Mouse (Mus musculus) intestine, embryonic 16.5 days (tissue): ENCODE results near the gene 4930519G04Rik. TPM values are rescaled to one million over a fixed set of nuclear protein-coding genes. Genes with fewer than 3 reads are reported as not detected.
"Not testable (repeated sequence)": the region's sequence is repeated elsewhere in the genome, so short reads cannot be mapped to it uniquely, and the experiment has no call there.

ENCODE experiments used
- ATAC-seq: fragments of 200-750 bp; cut with Nextera tagmentation; 2 replicates; pipeline ENCODE4 v1.8.0; 2017; ENCODE audit warnings: moderate TSS enrichment, moderate library complexity
- H3K27ac ChIP-seq: fragments of 300-500 bp; sonication (generic); 2 replicates; pipeline ENCODE4 v1.5.1; 2014; ENCODE audit warnings: mild to moderate bottlenecking, low read length
- H3K27me3 ChIP-seq: fragments of 300-500 bp; sonication (generic); replicated peaks from 2 replicates; pipeline ENCODE4 v1.6.1; 2014; ENCODE audit warnings: low read length, control low read depth, mixed read lengths; ENCODE audit not compliant: control insufficient read depth, insufficient read depth
- H3K36me3 ChIP-seq: fragments of 300-500 bp; sonication (generic); 2 replicates; pipeline ENCODE4 v1.6.1; 2014; ENCODE audit warnings: low read length, control low read depth; ENCODE audit not compliant: control insufficient read depth, insufficient read depth
- H3K4me1 ChIP-seq: fragments of 300-500 bp; sonication (generic); 2 replicates; pipeline ENCODE4 v1.6.1; 2014; ENCODE audit warnings: low read length, control low read depth, mixed read lengths; ENCODE audit not compliant: control insufficient read depth, insufficient read depth
- H3K4me2 ChIP-seq: fragments of 300-500 bp; sonication (generic); 2 replicates; pipeline ENCODE4 v1.6.1; 2014; ENCODE audit warnings: low read depth, low read length, control low read depth
- H3K4me3 ChIP-seq: fragments of 300-500 bp; sonication (generic); 2 replicates; pipeline ENCODE4 v1.5.1; 2014; ENCODE audit warnings: mild to moderate bottlenecking, low read length
- H3K9ac ChIP-seq: fragments of 300-500 bp; sonication (generic); 2 replicates; pipeline ENCODE4 v1.6.1; 2014; ENCODE audit warnings: low read depth, low read length
- H3K9me3 ChIP-seq: fragments of 300-500 bp; sonication (generic); 2 replicates; pipeline ENCODE4 v1.6.1; 2016; ENCODE audit warnings: low read length, control low read depth; ENCODE audit not compliant: control insufficient read depth
- WGBS: fragments of 180-500 bp; shearing (Covaris S2); extraction: QIAGEN DNeasy Blood & Tissue Kit; methylation state at CpG from one replicate; pipeline ENCODE4 v1.1.7; 2014; 5-methylcytosine and 5-hydroxymethylcytosine counted together
- polyA plus RNA-seq: library from polyadenylated mRNA; unstranded; fragments of >200 nt; fragmentation: Nextera tagmentation; extraction: Ambion mirVana; gene quantifications from 2 replicates; pipeline ENCODE4 v1.2.1, GENCODE M21; 2015

Gene 4930519G04Rik
- polyA plus RNA-seq, result not detected in 2 replicates

DNA sequence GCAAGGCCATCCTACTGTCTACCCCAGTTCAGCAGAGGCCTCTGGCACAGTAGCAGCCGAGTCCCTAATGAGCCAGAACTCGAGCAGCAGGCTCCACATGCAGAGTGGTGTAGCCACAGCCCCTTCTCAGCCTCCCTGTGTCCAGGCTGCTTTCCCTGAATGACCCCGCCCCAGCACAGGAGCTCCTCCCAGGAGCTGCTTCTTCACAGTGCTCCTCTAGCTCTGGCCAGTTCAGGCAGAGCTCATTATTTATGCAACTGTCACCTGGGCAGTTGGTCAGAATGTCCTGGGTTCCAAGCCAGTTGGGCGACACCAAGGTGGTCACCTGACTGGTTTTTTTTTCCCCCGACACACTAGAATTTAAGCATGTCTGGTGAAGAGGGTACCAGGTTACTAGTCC is at the start of gene 4930519G04Rik:
Gene 4930519G04Rik, plus strand, starts transcription at position 301 of the 400 bp plus-strand sequence.
- ATAC-seq, H3K9me3 ChIP-seq: not testable (repeated sequence)

DNA sequence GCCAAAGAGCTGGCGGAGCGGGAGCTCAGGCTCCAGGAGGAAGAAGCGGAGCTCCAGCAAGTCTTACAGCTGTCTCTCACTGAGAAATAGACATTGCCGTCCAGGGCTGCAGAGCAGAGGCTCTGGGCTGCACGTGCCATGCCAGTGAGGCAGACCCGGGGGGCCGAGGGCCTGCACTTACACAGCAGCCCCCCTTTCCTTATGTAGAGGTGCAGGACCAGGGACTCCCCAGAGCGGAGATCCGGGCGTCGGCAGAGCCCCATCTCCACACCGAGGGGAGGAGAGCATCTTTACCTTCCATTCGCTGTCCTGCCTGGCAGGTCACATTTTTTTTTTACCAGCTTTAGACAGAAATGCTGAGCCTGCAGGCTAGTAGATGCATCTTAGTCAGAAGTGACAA is 49.1 kb upstream of the 4930519G04Rik start:
- Histone ChIP-seq H3K4me3 (no peak overlapping the region), H3K36me3 (peaks cover 19% of the 10 kb centered on the region), H3K27ac (no peak overlapping the region), H3K4me1 (0 out of 2 replicates have a peak, but pooled peaks cover 3% of the 10 kb centered on the region), H3K9me3 (no peaks in the 10 kb centered on the region), H3K27me3 (no peaks in the 10 kb centered on the region), H3K4me2 (no peak overlapping the region), H3K9ac (no peak overlapping the region)
- WGBS, result 90% methylated on average over 13 of the region's 13 CpGs
- no peak for ATAC-seq

More for the DNA sequence above, at the start of gene 4930519G04Rik:
- not testable (repeated sequence) for H3K27me3 ChIP-seq, H3K27ac ChIP-seq, H3K4me3 ChIP-seq, H3K36me3 ChIP-seq, H3K9ac ChIP-seq, H3K4me1 ChIP-seq, H3K4me2 ChIP-seq
- 75% methylated on average over 3 of the region's 5 CpGs for WGBS

DNA sequence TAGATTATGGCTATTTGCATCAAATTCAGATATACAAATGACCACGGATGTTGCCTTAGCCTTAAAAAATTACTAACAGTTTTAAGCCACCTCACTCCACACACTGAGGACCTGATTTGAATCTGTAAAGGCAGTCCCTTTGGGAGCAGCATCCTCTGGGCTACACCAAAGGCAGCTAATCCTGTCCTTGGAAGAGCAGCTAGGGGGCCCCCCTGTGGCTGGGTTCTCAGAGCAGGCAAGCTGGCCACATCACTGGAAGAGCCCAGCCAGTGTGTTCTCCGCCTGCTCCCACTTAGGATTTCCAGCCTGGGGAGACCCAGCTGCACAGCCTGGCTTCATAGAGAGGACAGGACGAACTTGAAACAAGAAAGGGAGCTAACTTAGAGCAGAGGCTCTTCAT is 48.5 kb upstream of the 4930519G04Rik start:
- no peaks in the 10 kb centered on the region for H3K27me3 ChIP-seq
- no peaks in the 10 kb centered on the region for H3K9me3 ChIP-seq
- peaks cover 19% of the 10 kb centered on the region; the same call in 1 of the 2 replicates for H3K36me3 ChIP-seq
- WGBS, result 51% methylated on average over 3 of the region's 3 CpGs
- H3K4me2 ChIP-seq, result no peak overlapping the region
- H3K4me1 ChIP-seq, result 0 out of 2 replicates have a peak, but pooled peaks cover 3% of the 10 kb centered on the region
- no peak for ATAC-seq
- H3K4me3 ChIP-seq, result no peak overlapping the region
- H3K27ac ChIP-seq, result no peak overlapping the region
- H3K9ac ChIP-seq, result no peak overlapping the region

DNA sequence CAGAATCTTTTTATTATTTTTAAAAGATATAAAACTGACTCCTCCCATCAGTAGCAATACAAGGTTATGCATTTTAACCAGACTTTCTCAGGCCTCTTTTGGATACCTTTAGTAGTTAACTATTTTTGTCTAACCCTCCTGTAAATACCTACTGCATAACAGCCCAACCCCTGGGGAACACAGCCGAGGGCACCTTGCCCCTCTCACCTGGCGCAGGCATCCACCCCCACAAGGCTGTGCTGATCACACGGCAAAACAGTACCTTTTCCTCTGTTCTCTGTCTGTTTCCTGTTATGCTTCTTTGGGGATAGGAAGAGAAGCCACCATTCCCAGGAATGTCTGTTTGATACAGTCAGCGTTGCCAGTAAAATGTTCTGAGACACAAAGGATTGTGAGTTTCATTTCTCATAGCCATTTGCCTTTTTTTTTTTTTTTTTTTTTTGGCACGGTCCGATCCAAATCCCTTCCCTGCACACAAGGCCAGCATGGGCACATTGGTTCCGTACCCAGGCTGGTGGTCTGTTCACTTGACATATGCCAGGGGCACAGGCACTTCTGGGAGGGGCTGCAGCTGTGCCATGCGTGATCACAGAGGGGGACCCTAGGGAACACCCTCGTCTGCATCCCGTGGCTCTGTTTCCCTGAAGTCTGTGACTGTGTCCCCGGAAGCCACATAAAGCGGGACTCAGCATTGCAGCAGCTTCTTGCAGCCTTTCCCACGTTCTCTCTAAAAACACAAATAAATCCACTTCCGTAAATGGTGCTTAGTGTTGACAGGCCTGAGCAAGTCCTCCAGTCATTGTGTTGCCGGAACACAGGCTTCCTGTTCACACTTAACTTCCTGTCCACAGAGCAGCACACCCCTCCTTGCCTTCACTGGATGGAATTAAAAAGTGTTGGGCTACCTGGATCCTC is 47.8 kb upstream of the 4930519G04Rik start:
- Histone ChIP-seq H3K9ac (no peak overlapping the region), H3K4me3 (no peak overlapping the region), H3K4me1 (0 out of 2 replicates have a peak, but pooled peaks cover 3% of the 10 kb centered on the region), H3K4me2 (no peak overlapping the region), H3K27ac (peak overlapping the region; percentile 42), H3K9me3 (no peaks in the 10 kb centered on the region), H3K36me3 (peaks cover 19% of the 10 kb centered on the region; the same call in 1 of the 2 replicates), H3K27me3 (no peaks in the 10 kb centered on the region)
- 73% methylated on average over 15 of the region's 15 CpGs for WGBS
- ATAC-seq, result no peak

DNA sequence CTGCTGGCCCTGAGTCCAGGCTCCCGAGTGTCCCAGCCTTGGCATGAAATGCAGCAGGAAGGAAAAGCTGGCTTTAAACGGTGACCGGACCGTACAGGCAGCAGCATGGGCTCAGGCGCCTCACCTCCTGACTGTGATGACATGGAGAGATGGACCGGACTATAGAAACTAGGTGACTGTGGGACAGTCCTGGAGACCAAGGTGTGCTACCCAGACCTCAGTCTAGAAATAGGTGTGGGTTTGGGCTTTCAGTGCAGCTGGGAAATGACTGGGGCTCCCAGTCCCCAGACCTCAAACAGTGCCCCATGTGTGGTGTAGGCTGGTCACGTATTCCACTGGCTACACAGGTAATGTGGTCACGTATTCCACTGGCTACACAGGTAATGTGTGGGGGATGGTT is 46.8 kb upstream of the 4930519G04Rik start:
- Histone ChIP-seq H3K4me1 (0 out of 2 replicates have a peak, but pooled peaks cover 3% of the 10 kb centered on the region), H3K4me2 (no peak overlapping the region), H3K27me3 (no peaks in the 10 kb centered on the region), H3K9ac (no peak overlapping the region), H3K9me3 (no peaks in the 10 kb centered on the region), H3K36me3 (peaks cover 19% of the 10 kb centered on the region; the same call in 1 of the 2 replicates), H3K27ac (peak overlapping the region; percentile 26; the same call in 1 of the 2 replicates), H3K4me3 (no peak overlapping the region)
- 83% methylated on average over 8 of the region's 8 CpGs for WGBS
- no peak for ATAC-seq

DNA sequence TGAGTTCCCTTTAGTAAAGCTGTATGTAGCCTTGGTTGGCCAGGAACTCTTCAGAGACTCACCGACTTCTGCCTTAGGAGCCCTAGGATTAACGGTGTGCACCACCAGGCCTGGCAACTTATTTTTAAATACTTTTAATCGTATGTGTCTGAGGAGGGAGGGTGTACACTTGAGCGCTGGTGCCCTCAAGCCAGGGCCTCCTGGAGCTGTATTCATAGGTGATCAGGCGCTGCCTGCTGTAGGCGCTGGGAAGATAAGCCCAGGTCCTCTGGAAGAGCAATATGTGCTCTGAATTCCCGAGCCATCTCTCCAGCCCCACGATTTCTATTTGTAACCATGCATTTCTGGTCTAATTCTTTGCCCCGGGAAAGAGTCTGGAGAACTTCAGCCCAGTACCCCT is 46.4 kb upstream of the 4930519G04Rik start:
- no peak overlapping the region; the same call in 1 of the 2 replicates for H3K27ac ChIP-seq
- H3K36me3 ChIP-seq, result peaks cover 16% of the 10 kb centered on the region; the same call in 1 of the 2 replicates
- H3K4me1 ChIP-seq, result 0 out of 2 replicates have a peak, but pooled peaks cover 3% of the 10 kb centered on the region
- H3K9me3 ChIP-seq, result no peaks in the 10 kb centered on the region
- ATAC-seq, result no peak
- H3K4me2 ChIP-seq, result no peak overlapping the region
- WGBS, result 57% methylated on average over 9 of the region's 9 CpGs
- no peak overlapping the region for H3K4me3 ChIP-seq
- H3K9ac ChIP-seq, result no peak overlapping the region
- H3K27me3 ChIP-seq, result no peaks in the 10 kb centered on the region

DNA sequence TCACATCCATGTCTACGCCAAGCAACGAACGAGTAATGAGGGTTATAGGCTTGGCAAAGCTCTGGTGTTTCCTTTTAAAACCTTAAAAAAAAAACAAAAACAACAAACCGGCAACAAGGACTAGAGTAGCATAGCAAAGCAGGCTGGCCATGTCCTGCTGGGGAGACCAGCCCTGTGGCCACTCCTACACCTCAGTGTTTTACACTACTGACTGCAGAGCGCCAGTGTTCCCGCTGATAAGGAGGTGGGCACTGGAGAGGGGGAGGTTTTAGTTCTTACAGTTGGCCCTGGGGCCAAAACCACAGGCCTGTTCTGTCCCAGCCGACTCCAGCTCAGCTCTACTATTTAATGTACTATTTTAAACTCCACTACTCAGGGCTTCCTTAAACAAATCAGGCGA is 46.0 kb upstream of the 4930519G04Rik start:
- 42% methylated on average over 8 of the region's 8 CpGs for WGBS
- H3K27ac ChIP-seq, result no peak overlapping the region; the same call in 1 of the 2 replicates
- H3K27me3 ChIP-seq, result no peaks in the 10 kb centered on the region
- H3K4me1 ChIP-seq, result 0 out of 2 replicates have a peak, but pooled peaks cover 5% of the 10 kb centered on the region
- H3K36me3 ChIP-seq, result peaks cover 12% of the 10 kb centered on the region; the same call in 1 of the 2 replicates
- H3K9ac ChIP-seq, result no peak overlapping the region
- ATAC-seq, result no peak
- no peak overlapping the region for H3K4me2 ChIP-seq
- H3K9me3 ChIP-seq, result no peaks in the 10 kb centered on the region
- no peak overlapping the region for H3K4me3 ChIP-seq

DNA sequence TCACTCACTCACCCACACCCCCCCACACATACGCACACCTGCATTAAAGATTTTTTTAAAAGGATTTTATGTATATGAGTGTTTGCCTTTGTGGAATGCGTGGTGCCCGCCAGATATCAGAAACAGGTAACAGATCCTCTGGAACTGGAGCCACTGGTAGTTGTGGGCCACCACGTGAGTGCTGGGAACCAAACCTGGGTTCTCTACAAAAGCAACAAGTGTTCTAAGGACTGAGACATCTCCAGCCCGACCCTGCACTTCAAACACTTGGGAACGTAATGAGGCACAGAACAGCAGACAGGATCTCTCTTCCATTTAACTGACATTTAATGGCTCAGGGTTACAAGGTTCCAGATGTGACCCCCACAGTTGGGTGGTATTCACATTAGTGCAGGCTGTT is 45.6 kb upstream of the 4930519G04Rik start:
- no peaks in the 10 kb centered on the region for H3K27me3 ChIP-seq
- no peak overlapping the region for H3K27ac ChIP-seq
- no peak overlapping the region for H3K4me3 ChIP-seq
- no peak overlapping the region for H3K4me2 ChIP-seq
- WGBS, result 78% methylated on average over 6 of the region's 6 CpGs
- H3K4me1 ChIP-seq, result 0 out of 2 replicates have a peak, but pooled peaks cover 8% of the 10 kb centered on the region
- ATAC-seq, result no peak
- H3K9me3 ChIP-seq, result no peaks in the 10 kb centered on the region
- no peak overlapping the region for H3K9ac ChIP-seq
- H3K36me3 ChIP-seq, result peaks cover 10% of the 10 kb centered on the region; the same call in 1 of the 2 replicates

DNA sequence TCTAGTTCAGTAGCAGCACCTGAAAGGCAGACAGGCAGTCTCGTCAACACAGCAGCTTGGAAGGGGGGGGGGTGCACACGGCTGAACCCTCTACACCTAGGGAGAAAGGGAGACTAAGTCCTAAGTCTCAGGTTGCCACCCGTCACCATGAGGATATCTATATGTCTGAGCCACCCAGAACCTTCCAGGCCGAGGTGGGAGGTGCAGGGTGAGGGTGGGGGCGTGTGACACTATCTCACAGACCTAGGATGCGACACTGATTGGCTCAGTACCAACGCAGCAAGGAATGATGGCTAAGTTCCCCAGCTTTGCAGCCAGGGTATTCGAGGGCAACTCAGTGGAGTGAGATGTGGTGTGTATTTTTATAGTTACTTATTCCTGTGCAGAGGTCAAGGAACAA is 45.1 kb upstream of the 4930519G04Rik start:
- H3K4me1 ChIP-seq, result 0 out of 2 replicates have a peak, but pooled peaks cover 8% of the 10 kb centered on the region
- ATAC-seq, result no peak
- no peak overlapping the region for H3K27ac ChIP-seq
- no peak overlapping the region for H3K4me2 ChIP-seq
- H3K36me3 ChIP-seq, result peaks cover 10% of the 10 kb centered on the region; the same call in 1 of the 2 replicates
- no peak overlapping the region for H3K9ac ChIP-seq
- no peaks in the 10 kb centered on the region for H3K27me3 ChIP-seq
- H3K9me3 ChIP-seq, result no peaks in the 10 kb centered on the region
- 82% methylated on average over 8 of the region's 8 CpGs for WGBS
- no peak overlapping the region for H3K4me3 ChIP-seq
